Mouse (Mus musculus) cortical plate, adult 2 months (tissue): ENCODE measurements at regions not wholly inside any gene's neighbourhood (a gene's known extent, or its start where the extent isn't known, plus 50 kb on each side); places are given as distances from the start of the nearest gene placed in this dataset.

ENCODE experiments used
- H3K27ac ChIP-seq: fragments of 200-500 bp; 2 replicates; pipeline ENCODE4 v1.5.1; 2012; ENCODE audit warnings: low read length, control low read depth, inconsistent platforms; ENCODE audit not compliant: insufficient read depth
- H3K4me1 ChIP-seq: fragments of 200-500 bp; 2 replicates; pipeline ENCODE4 v1.6.1; 2011; ENCODE audit warnings: low read length; ENCODE audit not compliant: control insufficient read depth, insufficient read depth
- H3K4me3 ChIP-seq: fragments of 200-500 bp; 2 replicates; pipeline ENCODE4 v1.5.1; 2011; ENCODE audit warnings: mild to moderate bottlenecking, low read length, control low read depth; ENCODE audit not compliant: insufficient read depth
- CTCF ChIP-seq: fragments of 200-500 bp; IDR thresholded peaks from 2 replicates; pipeline ENCODE4 v1.5.1; 2011; ENCODE audit warnings: mild to moderate bottlenecking, control low read depth, low read length; ENCODE audit not compliant: insufficient read depth; ENCODE audit errors: extremely low read depth
- POLR2A ChIP-seq: fragments of 200-500 bp; IDR thresholded peaks from 2 replicates; pipeline ENCODE4 v1.6.1; 2011; ENCODE audit warnings: mild to moderate bottlenecking, low read length, control low read depth; ENCODE audit not compliant: insufficient read depth; ENCODE audit errors: extremely low read depth

GRCm38 (mm10) chr11:56348408-56348807, 307.6 kb upstream of the Nmur2 start:
- H3K4me3 ChIP-seq: no peak overlapping the region
- TF ChIP-seq POLR2A (no peak), CTCF (no peak)
- no peaks in the 10 kb centered on the region for H3K4me1 ChIP-seq
- no peak overlapping the region for H3K27ac ChIP-seq

GRCm38 (mm10) chr11:56343083-56343482, 302.3 kb upstream of the Nmur2 start:
- no peak for TF ChIP-seq CTCF
- TF ChIP-seq POLR2A: no peak
- no peak overlapping the region for H3K27ac ChIP-seq

GRCm38 (mm10) chr11:56341731-56342130, 300.9 kb upstream of the Nmur2 start:
- Histone ChIP-seq H3K4me1 (no peaks in the 10 kb centered on the region), H3K27ac (no peak overlapping the region), H3K4me3 (no peak overlapping the region)
- TF ChIP-seq POLR2A (no peak), CTCF (no peak)

More at GRCm38 (mm10) chr11:56343083-56343482, 302.3 kb upstream of the Nmur2 start:
- H3K4me1 ChIP-seq: no peaks in the 10 kb centered on the region
- no peak overlapping the region for H3K4me3 ChIP-seq

- H3K4me1 ChIP-seq: no peaks in the 10 kb centered on the region
- TF ChIP-seq POLR2A (no peak), CTCF (no peak)
Observed at GRCm38 (mm10) chr11:56341040-56341439, 300.2 kb upstream of the Nmur2 start.

GRCm38 (mm10) chr11:56338511-56338910, 297.7 kb upstream of the Nmur2 start:
- H3K4me3 ChIP-seq: no peak overlapping the region
- H3K4me1 ChIP-seq: no peaks in the 10 kb centered on the region
- no peak for TF ChIP-seq CTCF
- no peak for TF ChIP-seq POLR2A
- no peak overlapping the region for H3K27ac ChIP-seq

More at GRCm38 (mm10) chr11:56341040-56341439, 300.2 kb upstream of the Nmur2 start:
- Histone ChIP-seq H3K4me3 (no peak overlapping the region), H3K27ac (no peak overlapping the region)

GRCm38 (mm10) chr11:56335937-56336336, 295.1 kb upstream of the Nmur2 start:
- H3K4me1 ChIP-seq: no peaks in the 10 kb centered on the region
- H3K4me3 ChIP-seq: no peak overlapping the region
- H3K27ac ChIP-seq: no peak overlapping the region
- TF ChIP-seq CTCF: no peak
- no peak for TF ChIP-seq POLR2A

GRCm38 (mm10) chr11:56320293-56320692, 279.5 kb upstream of the Nmur2 start:
- Histone ChIP-seq H3K4me1 (no peaks in the 10 kb centered on the region), H3K27ac (no peak overlapping the region)

GRCm38 (mm10) chr11:56315221-56315987, 274.6 kb upstream of the Nmur2 start:
- no peak overlapping the region for H3K27ac ChIP-seq
- no peaks in the 10 kb centered on the region for H3K4me1 ChIP-seq
- TF ChIP-seq POLR2A: no peak
- no peak for TF ChIP-seq CTCF
- H3K4me3 ChIP-seq: no peak overlapping the region

More at GRCm38 (mm10) chr11:56320293-56320692, 279.5 kb upstream of the Nmur2 start:
- TF ChIP-seq CTCF (no peak), POLR2A (no peak)
- H3K4me3 ChIP-seq: no peak overlapping the region

- Histone ChIP-seq H3K4me1 (no peaks in the 10 kb centered on the region), H3K4me3 (no peak overlapping the region), H3K27ac (no peak overlapping the region)
- TF ChIP-seq POLR2A (no peak), CTCF (no peak)
Observed at GRCm38 (mm10) chr11:56309549-56309948, 268.7 kb upstream of the Nmur2 start.
